Mouse (Mus musculus): ENCODE data around the gene Tra2a. TPM values are rescaled to one million over a fixed set of nuclear protein-coding genes. Genes with fewer than 3 reads are reported as not detected.

Gene Tra2a
- polyA plus RNA-seq, 1 experiment from 2014 or later: 72.5 TPM

DNA sequence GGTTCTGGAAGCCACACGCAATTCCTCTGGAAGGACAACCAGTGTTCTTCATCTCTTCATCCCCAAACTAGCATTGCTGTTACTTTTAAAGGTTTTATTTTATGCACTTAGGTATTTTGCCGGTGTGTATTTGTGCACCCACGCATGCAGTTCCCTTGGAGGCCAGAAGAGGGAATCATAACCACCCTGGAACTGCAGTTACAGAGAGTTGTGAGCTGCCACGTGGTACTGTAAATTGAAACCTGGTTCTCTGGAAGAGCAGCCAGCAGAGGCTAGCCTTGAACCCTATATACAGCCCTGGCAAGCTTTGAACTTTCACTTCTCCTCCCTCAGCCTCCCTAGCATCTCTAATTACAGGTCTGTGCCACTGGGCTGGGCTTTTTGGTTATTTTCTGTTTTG, 30.5 kb downstream of the Tra2a start:
- 53% methylated on average over 4 of the region's 4 CpGs for WGBS
- H3K9me3 ChIP-seq (replicated peaks): no peaks in the 10 kb centered on the region
- H3K9ac ChIP-seq: no peak overlapping the region
- H3K4me3 ChIP-seq: no peak overlapping the region
- H3K27ac ChIP-seq (ENCODE audit: poor library complexity, severe bottlenecking): no peak overlapping the region
- no peaks in the 10 kb centered on the region for H3K36me3 ChIP-seq
- H3K4me1 ChIP-seq (replicated peaks): 0 out of 2 replicates have a peak, but pooled peaks cover 3% of the 10 kb centered on the region
- no peak for ATAC-seq (ENCODE audit: insufficient number of reproducible peaks, low FRiP score)
- H3K27me3 ChIP-seq (replicated peaks): no peaks in the 10 kb centered on the region
- H3K4me2 ChIP-seq: no peak overlapping the region

DNA sequence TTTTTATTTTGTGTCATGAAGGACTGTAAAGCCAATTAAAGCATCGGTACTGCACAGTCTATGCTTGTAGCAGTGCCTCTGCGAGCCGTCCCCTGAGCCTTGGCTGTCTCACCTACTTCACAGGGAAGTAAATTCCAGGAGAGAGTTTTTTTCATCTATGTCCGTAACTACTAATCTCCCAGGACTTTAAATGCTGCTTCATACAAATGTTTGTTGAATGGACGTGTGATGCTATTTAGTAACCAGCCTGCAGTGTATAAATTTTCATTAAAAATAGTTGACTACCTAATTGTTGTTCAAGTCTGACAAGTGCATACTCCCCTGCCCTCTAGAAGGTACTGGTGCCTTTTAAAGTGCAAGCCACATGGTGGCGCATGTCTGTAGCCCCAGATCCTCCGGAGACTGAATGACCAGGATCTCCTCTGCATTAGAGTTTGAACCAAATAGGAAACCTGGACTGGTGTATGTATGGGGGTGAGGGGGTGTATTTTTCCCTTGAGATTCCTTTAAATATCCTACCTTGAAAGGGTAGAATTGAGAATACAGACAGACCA, 35.6 kb downstream of the Tra2a start:
- Histone ChIP-seq H3K36me3 (no peaks in the 10 kb centered on the region), H3K27me3 (replicated peaks) (no peaks in the 10 kb centered on the region), H3K4me1 (replicated peaks) (peaks cover 19% of the 10 kb centered on the region), H3K27ac (ENCODE audit: poor library complexity, severe bottlenecking) (no peak overlapping the region), H3K4me3 (no peak overlapping the region), H3K4me2 (peak overlapping the region; percentile 33), H3K9me3 (replicated peaks) (no peaks in the 10 kb centered on the region), H3K9ac (no peak overlapping the region)
- no peak for ATAC-seq (ENCODE audit: insufficient number of reproducible peaks, low FRiP score)
- WGBS: 14% methylated on average over 7 of the region's 7 CpGs

DNA sequence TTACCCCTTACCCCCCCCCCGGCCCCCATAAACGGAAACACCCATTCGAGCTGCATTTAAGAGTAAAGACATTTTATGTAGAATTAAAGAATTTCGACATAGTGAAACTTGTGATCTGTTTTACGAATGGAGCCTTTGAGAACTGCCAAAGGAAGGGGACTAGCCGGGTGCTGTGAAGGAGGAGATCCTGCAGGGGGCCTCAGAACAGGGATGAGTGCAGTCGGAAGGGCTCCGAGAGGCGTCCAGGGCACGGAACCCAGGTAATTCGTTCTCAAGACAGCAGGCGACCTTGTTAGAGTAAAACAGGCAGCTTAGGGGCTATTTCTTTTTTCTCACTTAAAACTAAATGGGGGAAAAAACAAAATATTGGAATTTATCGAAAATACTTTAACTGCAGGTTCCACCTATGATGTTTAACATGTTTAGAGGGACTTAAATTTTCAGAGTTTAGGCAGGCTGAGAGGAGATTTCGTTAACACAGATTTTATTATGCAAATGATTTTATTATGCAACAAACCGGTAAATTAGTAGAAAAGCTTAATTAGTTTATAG, 36.6 kb downstream of the Tra2a start:
- no peaks in the 10 kb centered on the region for H3K27me3 ChIP-seq (replicated peaks)
- ATAC-seq (ENCODE audit: insufficient number of reproducible peaks, low FRiP score): no peak
- 8% methylated on average over 15 of the region's 15 CpGs for WGBS
- peaks cover 19% of the 10 kb centered on the region for H3K4me1 ChIP-seq (replicated peaks)
- H3K9me3 ChIP-seq (replicated peaks): no peaks in the 10 kb centered on the region
- peak overlapping the region; percentile 55 for H3K4me2 ChIP-seq
- 0 out of 2 replicates have a peak overlapping the region, but pooled peaks have one; percentile 4 for H3K4me3 ChIP-seq
- H3K9ac ChIP-seq: no peak overlapping the region
- H3K36me3 ChIP-seq: no peaks in the 10 kb centered on the region
- no peak overlapping the region for H3K27ac ChIP-seq (ENCODE audit: poor library complexity, severe bottlenecking)

DNA sequence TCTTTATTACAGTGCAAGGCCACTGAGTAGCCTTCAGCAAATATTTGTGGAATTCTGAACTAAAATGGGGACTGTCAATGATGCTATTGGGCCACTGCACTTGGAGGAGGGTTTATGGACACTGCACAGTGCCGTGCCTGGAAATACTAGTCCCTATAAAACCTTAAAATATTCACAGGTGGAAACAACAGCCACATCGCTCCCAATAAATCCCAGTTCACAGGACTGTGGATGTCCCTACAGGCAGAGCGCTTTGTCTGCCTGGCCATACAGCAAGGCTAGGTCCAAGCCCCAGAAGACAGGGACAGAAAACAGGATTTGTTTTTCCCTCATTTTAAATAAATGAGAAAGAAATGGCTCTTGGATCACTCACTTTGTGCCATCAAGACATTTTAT, 38.1 kb downstream of the Tra2a start:
- no peak overlapping the region for H3K27ac ChIP-seq (ENCODE audit: poor library complexity, severe bottlenecking)
- no peak overlapping the region for H3K4me3 ChIP-seq
- H3K4me2 ChIP-seq: no peak overlapping the region
- no peak overlapping the region for H3K9ac ChIP-seq
- no peaks in the 10 kb centered on the region for H3K9me3 ChIP-seq (replicated peaks)
- H3K27me3 ChIP-seq (replicated peaks): no peaks in the 10 kb centered on the region
- no peaks in the 10 kb centered on the region for H3K36me3 ChIP-seq
- WGBS: 84% methylated on average over 3 of the region's 3 CpGs
- ATAC-seq (ENCODE audit: insufficient number of reproducible peaks, low FRiP score): no peak
- H3K4me1 ChIP-seq (replicated peaks): peaks cover 22% of the 10 kb centered on the region

DNA sequence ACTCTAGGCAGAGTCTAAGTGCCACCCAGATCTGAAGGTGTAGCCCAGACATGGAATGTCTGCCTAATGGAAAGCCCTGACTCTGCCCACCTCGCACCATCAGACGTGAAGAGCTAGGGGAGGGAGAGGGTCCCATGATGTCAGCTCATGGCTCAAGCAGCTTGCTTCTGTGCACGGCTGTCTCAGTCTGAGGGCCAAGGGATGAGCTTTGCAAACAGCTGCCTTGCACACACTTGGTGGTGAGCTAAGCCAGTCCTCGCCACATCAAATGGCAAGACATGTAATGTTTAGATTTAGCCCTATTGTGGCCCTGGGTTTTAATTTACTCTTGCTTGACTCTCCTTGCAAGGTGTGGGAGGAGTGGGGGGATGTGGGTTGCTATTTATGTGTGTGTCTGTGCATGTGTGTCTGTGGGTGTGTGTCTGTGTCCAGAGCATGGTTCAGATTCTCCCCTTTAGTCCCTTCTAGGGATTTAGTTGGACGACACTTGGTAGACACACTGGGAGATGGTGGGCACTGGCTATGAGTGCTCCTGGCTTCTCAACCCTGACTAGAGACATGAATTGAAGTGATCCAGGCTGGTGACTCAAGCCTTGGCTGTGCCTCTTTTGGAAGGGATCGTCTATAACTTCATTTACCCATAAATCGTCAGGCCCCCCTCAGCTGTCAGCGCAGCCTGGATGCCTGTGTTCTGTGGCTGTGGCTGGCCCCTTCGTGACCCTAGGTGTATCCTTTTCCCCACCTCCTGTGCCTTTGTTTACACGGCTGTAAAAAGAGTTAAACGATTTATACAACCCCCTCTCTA, 38.7 kb downstream of the Tra2a start:
- Histone ChIP-seq H3K4me3 (no peak overlapping the region), H3K4me2 (no peak overlapping the region), H3K9me3 (replicated peaks) (no peaks in the 10 kb centered on the region), H3K4me1 (replicated peaks) (peaks cover 22% of the 10 kb centered on the region), H3K27me3 (replicated peaks) (no peaks in the 10 kb centered on the region), H3K36me3 (no peaks in the 10 kb centered on the region), H3K9ac (no peak overlapping the region), H3K27ac (ENCODE audit: poor library complexity, severe bottlenecking) (no peak overlapping the region)
- no peak for ATAC-seq (ENCODE audit: insufficient number of reproducible peaks, low FRiP score)
- 61% methylated on average over 11 of the region's 11 CpGs for WGBS

DNA sequence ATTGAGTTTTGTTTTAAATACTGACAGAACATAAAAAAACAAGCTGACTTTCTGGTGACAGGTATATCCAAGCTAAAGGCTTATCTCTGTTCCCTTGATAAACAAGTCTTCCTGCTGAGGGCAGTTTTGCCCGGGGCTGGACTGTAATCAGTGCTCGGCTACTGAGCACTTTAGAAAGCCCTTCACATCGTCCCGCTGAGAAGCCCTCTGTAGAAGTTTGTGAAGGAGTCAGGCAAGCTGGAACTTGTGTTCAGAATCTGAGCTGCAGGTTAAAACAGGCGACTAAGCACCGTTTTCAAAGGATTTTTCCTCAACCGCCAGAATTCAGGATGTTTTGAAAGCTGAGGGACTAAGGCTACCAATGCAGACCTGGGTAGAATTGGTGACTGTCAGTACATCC, 41.9 kb downstream of the Tra2a start:
- no peak for ATAC-seq (ENCODE audit: insufficient number of reproducible peaks, low FRiP score)
- Histone ChIP-seq H3K9me3 (replicated peaks) (no peaks in the 10 kb centered on the region), H3K4me2 (peak overlapping the region; percentile 49), H3K27me3 (replicated peaks) (no peaks in the 10 kb centered on the region), H3K36me3 (no peaks in the 10 kb centered on the region), H3K9ac (peak overlapping the region; percentile 33; the same call in 1 of the 2 replicates), H3K4me1 (replicated peaks) (peaks cover 15% of the 10 kb centered on the region), H3K4me3 (peak overlapping the region; percentile 4), H3K27ac (ENCODE audit: poor library complexity, severe bottlenecking) (no peak overlapping the region; the same call in 1 of the 2 replicates)
- WGBS: under 1% methylated on average over 7 of the region's 7 CpGs

DNA sequence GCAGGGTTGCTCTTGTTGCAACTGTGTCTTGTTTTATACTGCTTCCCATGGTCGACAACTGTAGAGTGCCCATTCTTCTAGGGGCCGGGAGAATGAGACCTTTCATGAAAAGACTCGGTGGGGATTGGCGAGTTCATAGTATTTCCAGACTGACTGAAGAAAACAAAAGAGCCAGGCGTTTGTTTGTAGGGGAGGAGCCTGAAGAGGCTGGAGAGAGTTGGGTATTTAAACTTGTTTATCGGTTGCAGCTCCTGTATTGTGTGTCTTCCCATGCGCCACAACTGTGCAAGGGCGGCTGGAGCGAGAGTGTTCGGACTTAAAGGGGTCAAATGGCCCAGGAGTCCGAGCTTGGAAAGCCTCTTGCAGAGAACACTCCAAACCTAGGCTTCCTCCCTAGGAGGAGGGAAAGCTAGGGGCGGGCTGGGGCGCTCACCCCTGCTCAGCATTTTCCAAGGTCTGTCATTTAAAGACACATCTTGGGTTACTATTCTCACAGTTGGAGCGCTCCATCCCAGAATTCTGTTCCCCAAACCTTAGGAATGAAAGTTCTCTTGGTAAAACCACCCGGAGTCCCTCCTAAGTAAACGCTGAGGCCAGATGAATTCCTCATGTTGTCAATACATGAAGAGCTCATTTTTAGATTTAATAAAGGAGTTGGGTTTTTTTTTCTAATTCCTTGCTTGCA, 43.8 kb downstream of the Tra2a start:
- 4% methylated on average over 16 of the region's 16 CpGs for WGBS
- H3K36me3 ChIP-seq: no peaks in the 10 kb centered on the region
- H3K9me3 ChIP-seq (replicated peaks): no peaks in the 10 kb centered on the region
- peak overlapping the region; percentile 30 for H3K4me3 ChIP-seq
- H3K27me3 ChIP-seq (replicated peaks): no peaks in the 10 kb centered on the region
- ATAC-seq (ENCODE audit: insufficient number of reproducible peaks, low FRiP score): no peak
- peak overlapping the region; percentile 1; the same call in 1 of the 2 replicates for H3K27ac ChIP-seq (ENCODE audit: poor library complexity, severe bottlenecking)
- H3K9ac ChIP-seq: peak overlapping the region; percentile 47
- peaks cover 11% of the 10 kb centered on the region for H3K4me1 ChIP-seq (replicated peaks)
- peak overlapping the region; percentile 70 for H3K4me2 ChIP-seq

DNA sequence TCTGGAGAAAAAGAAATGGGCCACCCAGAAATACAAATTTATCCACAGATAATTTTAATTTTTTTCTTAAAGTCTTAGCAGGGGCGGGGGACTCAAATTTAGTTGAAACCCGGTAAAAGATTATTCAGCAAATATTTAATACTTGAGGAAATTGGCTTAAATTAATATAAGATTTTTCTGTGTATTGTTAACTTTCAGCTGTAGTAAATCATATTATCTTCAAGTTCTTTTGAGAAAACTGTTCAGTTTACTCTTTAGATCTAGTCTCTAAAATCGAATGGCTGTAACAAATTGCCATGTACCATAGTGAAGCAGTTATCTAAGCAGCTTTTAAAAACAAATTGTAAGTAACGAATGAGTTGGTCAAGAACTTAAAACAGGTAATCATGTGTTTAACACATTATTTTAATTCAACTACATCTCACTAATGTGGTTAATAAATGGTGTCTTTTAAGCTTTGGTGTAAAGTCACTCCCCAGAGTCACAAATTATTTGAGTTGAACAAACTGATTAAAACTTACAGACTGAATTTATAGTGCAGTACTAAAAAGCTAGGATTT, 44.8 kb downstream of the Tra2a start:
- Histone ChIP-seq H3K9me3 (replicated peaks) (no peaks in the 10 kb centered on the region), H3K27me3 (replicated peaks) (no peaks in the 10 kb centered on the region), H3K4me1 (replicated peaks) (peaks cover 6% of the 10 kb centered on the region; the same call in 1 of the 2 replicates), H3K27ac (ENCODE audit: poor library complexity, severe bottlenecking) (no peak overlapping the region), H3K36me3 (no peaks in the 10 kb centered on the region), H3K4me3 (no peak overlapping the region), H3K9ac (no peak overlapping the region), H3K4me2 (no peak overlapping the region)
- 18% methylated on average over 4 of the region's 4 CpGs for WGBS
- ATAC-seq (ENCODE audit: insufficient number of reproducible peaks, low FRiP score): no peak

DNA sequence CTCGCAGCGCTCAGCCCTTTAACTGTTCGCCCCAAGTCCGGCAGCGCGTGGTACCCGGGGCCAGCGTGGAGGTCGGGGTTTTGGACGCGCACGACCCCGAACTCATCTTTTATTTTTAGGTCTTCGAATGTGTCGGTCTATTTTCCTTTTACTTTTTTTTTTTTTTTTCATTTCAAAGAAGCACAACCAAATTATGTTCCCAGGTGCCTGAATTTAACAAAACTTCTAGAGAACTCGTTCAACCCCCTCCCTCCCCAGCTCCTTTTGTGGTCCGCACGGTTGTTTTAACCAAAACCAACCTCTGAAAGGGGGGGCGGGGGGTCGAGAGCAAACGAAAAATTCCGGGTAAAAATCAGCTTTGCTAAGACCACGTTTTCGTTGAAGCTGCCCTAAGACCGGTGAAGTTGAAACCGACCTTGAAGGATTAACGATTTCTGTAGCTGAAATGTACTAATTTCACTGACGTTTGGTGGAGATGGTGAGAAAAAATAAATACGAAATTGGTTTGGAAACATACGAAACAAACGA, 45.5 kb downstream of the Tra2a start:
- no peak overlapping the region for H3K27ac ChIP-seq (ENCODE audit: poor library complexity, severe bottlenecking)
- WGBS: under 1% methylated on average over 31 of the region's 31 CpGs
- no peaks in the 10 kb centered on the region for H3K27me3 ChIP-seq (replicated peaks)
- no peaks in the 10 kb centered on the region for H3K9me3 ChIP-seq (replicated peaks)
- peak overlapping the region; percentile 57 for H3K9ac ChIP-seq
- peaks cover 6% of the 10 kb centered on the region; the same call in 1 of the 2 replicates for H3K4me1 ChIP-seq (replicated peaks)
- ATAC-seq (ENCODE audit: insufficient number of reproducible peaks, low FRiP score): no peak
- H3K4me3 ChIP-seq: peak overlapping the region; percentile 72
- H3K36me3 ChIP-seq: no peaks in the 10 kb centered on the region
- H3K4me2 ChIP-seq: peak overlapping the region; percentile 84

DNA sequence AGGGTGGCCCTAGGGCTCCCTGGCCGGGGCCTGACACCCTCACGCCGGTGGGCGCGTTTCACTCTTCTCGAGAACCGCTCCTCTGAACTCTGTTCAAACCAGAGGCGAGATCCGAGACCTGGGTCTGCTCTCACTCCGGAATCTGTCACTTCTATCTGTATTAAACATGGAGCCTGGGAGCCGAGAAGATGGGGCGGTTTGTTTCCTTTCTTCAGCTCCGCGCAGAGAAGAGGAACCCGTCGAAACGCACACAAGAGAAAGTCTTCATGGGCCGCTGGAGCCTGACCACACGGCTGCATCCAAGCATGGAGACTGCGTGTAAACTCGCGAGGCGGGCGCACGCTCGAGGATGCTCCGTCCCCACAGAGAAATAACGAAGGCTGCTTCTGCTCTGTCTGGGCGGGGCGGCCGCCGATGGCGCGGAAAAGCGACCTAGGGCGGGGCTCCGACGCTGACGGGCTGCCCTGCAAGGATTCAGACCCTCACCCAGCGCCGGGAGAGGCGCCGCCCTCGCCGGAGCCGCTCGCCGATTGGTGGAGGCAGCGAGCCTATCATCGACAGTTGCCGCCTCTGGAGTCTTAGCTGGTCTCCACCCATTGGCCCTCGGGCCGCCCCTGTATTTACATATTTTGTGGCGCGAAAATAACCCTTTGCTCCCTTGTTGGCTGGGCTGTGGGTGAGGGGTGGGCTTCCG, 46.1 kb downstream of the Tra2a start:
- peaks cover 12% of the 10 kb centered on the region for H3K4me1 ChIP-seq (replicated peaks)
- peak overlapping the region; percentile 72 for H3K4me3 ChIP-seq
- WGBS: 0% methylated on average over 56 of the region's 56 CpGs
- no peaks in the 10 kb centered on the region for H3K36me3 ChIP-seq
- H3K9ac ChIP-seq: peak overlapping the region; percentile 92
- peak overlapping the region; percentile 91 for H3K27ac ChIP-seq (ENCODE audit: poor library complexity, severe bottlenecking)
- ATAC-seq (ENCODE audit: insufficient number of reproducible peaks, low FRiP score): peak; percentile 93
- no peaks in the 10 kb centered on the region for H3K27me3 ChIP-seq (replicated peaks)
- H3K4me2 ChIP-seq: peak overlapping the region; percentile 84
- no peaks in the 10 kb centered on the region for H3K9me3 ChIP-seq (replicated peaks)
